Mouse (Mus musculus): ENCODE data around the gene Slco1a4.

- TF ChIP-seq POLR2A (IDR thresholded peaks at IDR 0.05; ENCODE audit: control insufficient read depth, extremely low read depth, insufficient read depth, low read length, poor library complexity): no peak
- no peak for TF ChIP-seq CTCF (IDR thresholded peaks at IDR 0.05; ENCODE audit: borderline replicate concordance, control insufficient read depth, extremely low read depth, insufficient read depth, low read length, poor library complexity)
Observed at GRCm38 (mm10) chr6:141797837-141798236, 58.2 kb downstream of the Slco1a4 start.
